In the genomic region with DNA sequence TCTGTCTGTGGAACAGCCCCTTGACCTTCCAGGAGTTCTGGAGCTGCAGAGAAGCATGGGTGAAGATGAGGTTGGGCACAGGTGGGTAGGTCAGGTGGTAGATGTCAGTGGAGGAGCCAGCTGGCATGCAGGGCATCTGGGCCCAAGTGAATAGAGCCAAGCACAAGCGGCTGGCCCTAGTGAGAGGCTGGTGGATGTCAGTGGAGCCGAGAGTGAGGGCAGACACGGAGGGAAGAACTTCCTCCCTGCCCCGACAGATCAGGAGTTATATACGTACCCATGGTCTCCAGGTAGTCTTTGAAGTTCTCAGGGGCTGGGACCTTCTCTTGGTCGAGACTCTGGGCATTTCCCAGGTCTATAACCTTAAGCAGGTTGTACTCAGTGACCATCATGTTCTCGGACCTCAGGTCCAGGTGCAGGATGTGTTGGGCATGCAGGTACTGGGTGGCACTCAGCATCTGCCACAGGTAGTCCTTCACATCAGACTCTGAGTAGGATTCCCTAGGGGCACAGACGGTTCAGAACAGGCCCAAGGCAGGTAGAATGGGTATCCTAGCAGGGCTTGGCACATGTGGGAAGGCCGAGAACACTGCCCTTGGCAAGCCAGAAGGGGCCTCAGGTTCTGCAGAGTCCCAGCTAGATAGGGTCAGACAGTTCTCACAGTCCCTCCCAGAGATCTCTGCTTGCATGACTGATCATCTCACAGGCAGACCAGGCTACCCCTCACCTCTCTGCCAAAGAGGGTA, we compare ENCODE assay signal across 9 mouse cellular contexts. TPM values are rescaled to one million over a fixed set of nuclear protein-coding genes. Genes with fewer than 3 reads are reported as not detected.
DNase-seq lines count a peak whose midpoint lies in the region; ATAC-seq lines count a peak whose summit lies in the region.
"Had no signal": no experiment of that assay in that cellular context is flagged by ENCODE, and none has a peak within 500 bp of the region (broad histone marks: within the 10 kb centered on the region; RNA-seq: fewer than 3 reads in every experiment).

No protein-coding gene starts in this region.

- no peak for ATAC-seq in heart, embryonic 13.5 days (ENCODE audit: extremely low read depth, insufficient number of reproducible peaks, low FRiP score, low TSS enrichment)
- no peak for ATAC-seq in liver, embryonic 15.5 days (ENCODE audit: insufficient read depth)
- no peak for ATAC-seq in cerebellum, adult (ENCODE audit: insufficient number of reproducible peaks, low FRiP score, low TSS enrichment)

- H3K4me3 ChIP-seq in heart, embryonic 13.5 days: 0 out of 2 replicates have a peak overlapping the region, but pooled peaks have one; percentile 43
- no peak overlapping the region for H3K4me3 ChIP-seq in liver, embryonic 15.5 days (replicated peaks)

- peaks cover 28% of the 10 kb centered on the region for H3K27me3 ChIP-seq in heart, embryonic 13.5 days (replicated peaks)
- peaks cover 31% of the 10 kb centered on the region for H3K27me3 ChIP-seq in liver, embryonic 15.5 days

- peak overlapping the region; percentile 77 for H3K9ac ChIP-seq in heart, embryonic 13.5 days
- no peak overlapping the region for H3K9ac ChIP-seq in liver, embryonic 15.5 days

- peaks cover 100% of the 10 kb centered on the region for H3K4me1 ChIP-seq in heart, embryonic 13.5 days
- H3K4me1 ChIP-seq in liver, embryonic 15.5 days (replicated peaks): peaks cover 44% of the 10 kb centered on the region

- DNase-seq in heart, adult 18-20 months: no peak
- peak; percentile 16 for DNase-seq in thymus, postnatal 4 days
- no peak for DNase-seq in thymus, adult 18-20 months
- no peak for DNase-seq in adipocyte (ENCODE audit: low spot score)
- DNase-seq in layer of hippocampus, adult 11-12 months (ENCODE audit: low spot score): no peak
- DNase-seq: gastrocnemius, postnatal 25 days had no signal

- 75% methylated on average over 9 of the region's 9 CpGs for WGBS in heart, embryonic 13.5 days
- WGBS in liver, embryonic 15.5 days (ENCODE audit: insufficient replicate concordance): 61% methylated on average over 9 of the region's 9 CpGs

- H3K9me3 ChIP-seq in heart, embryonic 13.5 days: no peaks in the 10 kb centered on the region
- no peaks in the 10 kb centered on the region for H3K9me3 ChIP-seq in liver, embryonic 15.5 days (replicated peaks)

- peaks cover 35% of the 10 kb centered on the region for H3K36me3 ChIP-seq in heart, embryonic 13.5 days
- H3K36me3 ChIP-seq in liver, embryonic 15.5 days (replicated peaks): peaks cover 5% of the 10 kb centered on the region; the same call in 1 of the 2 replicates

- H3K4me2 ChIP-seq in heart, embryonic 13.5 days: no peak overlapping the region
- H3K4me2 ChIP-seq in liver, embryonic 15.5 days: peak overlapping the region; percentile 78

- peak overlapping the region; percentile 53; the same call in 1 of the 2 replicates for H3K27ac ChIP-seq in heart, embryonic 13.5 days (replicated peaks)
- H3K27ac ChIP-seq in liver, embryonic 15.5 days (replicated peaks): no peak overlapping the region

RNA-seq across cellular contexts. Expression of a gene that starts 17.3 kb away (rescaled TPM):
- 25.6 and 28.2 TPM in 2 replicates for polyA plus RNA-seq in heart, embryonic 13.5 days (2015; fragmentation: Nextera tagmentation; extraction: Ambion mirVana)
- total RNA-seq in heart, adult 18-20 months (2021): 10 to 100 TPM; 15.2 to 15.4 TPM
- 8.6 and 9.1 TPM in 2 replicates for polyA plus RNA-seq in liver, embryonic 15.5 days (2015; fragmentation: Nextera tagmentation; extraction: Ambion mirVana)

RNA-seq across cellular contexts. Expression of a gene that starts 40.7 kb away (rescaled TPM):
- 26.4 and 28.5 TPM in 2 replicates for polyA plus RNA-seq in heart, embryonic 13.5 days (2015; fragmentation: Nextera tagmentation; extraction: Ambion mirVana)
- total RNA-seq in heart, adult 18-20 months (2021): 10 to 100 TPM; 13.9 to 17.4 TPM
- 16.1 and 16.4 TPM in 2 replicates for polyA plus RNA-seq in liver, embryonic 15.5 days (2015; fragmentation: Nextera tagmentation; extraction: Ambion mirVana)

RNA-seq across cellular contexts. Expression of a gene that starts 40.7 kb away (rescaled TPM):
- 0.43 and 0.76 TPM in 2 replicates for polyA plus RNA-seq in heart, embryonic 13.5 days (2015; fragmentation: Nextera tagmentation; extraction: Ambion mirVana)
- total RNA-seq in heart, adult 18-20 months (2021): under 1 TPM in 1 of 2 experiments, not detected in 1; 0.12 TPM
- polyA plus RNA-seq in liver, embryonic 15.5 days (2015; fragmentation: Nextera tagmentation; extraction: Ambion mirVana): 0.06 and 0.14 TPM in 2 replicates

RNA-seq across cellular contexts. Expression of a gene that starts 46.5 kb away (rescaled TPM):
- 14.4 and 14.9 TPM in 2 replicates for polyA plus RNA-seq in heart, embryonic 13.5 days (2015; fragmentation: Nextera tagmentation; extraction: Ambion mirVana)
- total RNA-seq in heart, adult 18-20 months (2021): 1 to 10 TPM; 1.0 to 1.4 TPM
- 9.2 and 9.6 TPM in 2 replicates for polyA plus RNA-seq in liver, embryonic 15.5 days (2015; fragmentation: Nextera tagmentation; extraction: Ambion mirVana)

RNA-seq across cellular contexts. Expression of a gene that starts 56.5 kb away (rescaled TPM):
- 151 and 166 TPM in 2 replicates for polyA plus RNA-seq in heart, embryonic 13.5 days (2015; fragmentation: Nextera tagmentation; extraction: Ambion mirVana)
- total RNA-seq in heart, adult 18-20 months (2021): 100 to 1,000 TPM; 165 to 170 TPM
- 111 and 117 TPM in 2 replicates for polyA plus RNA-seq in liver, embryonic 15.5 days (2015; fragmentation: Nextera tagmentation; extraction: Ambion mirVana)
